Mouse (Mus musculus) Patski (cell line): ENCODE measurements around the gene Ppp2r1b. TPM values are rescaled to one million over a fixed set of nuclear protein-coding genes. Genes with fewer than 3 reads are reported as not detected.

Experiments used
- ATAC-seq: fragments of 100-300 bp; one replicate; pipeline ENCODE4 v1.8.0; 2021
- CTCF ChIA-PET: fragments of 350-600 bp; sonication (Branson Sonifier 250); formaldehyde crosslinking; loops from one replicate; lab custom pipeline; 2022; ENCODE audit warnings: inconsistent platforms; lab: Charles Lee
- POLR2A ChIA-PET: fragments of 350-600 bp; sonication (Branson Sonifier 250); formaldehyde crosslinking; loops from one replicate; lab custom pipeline; 2022; ENCODE audit warnings: antibody characterized with exemption, inconsistent platforms; lab: Charles Lee
- DNase-seq: peaks from one replicate; pipeline ENCODE4 v3.0.0-alpha.2; 2011; ENCODE audit warnings: low read depth, low spot score
- H3K27me3 ChIP-seq: fragments of 371-371 bp; one replicate; pipeline ENCODE4 v1.5.1; 2021
- CTCF ChIP-seq: fragments of 100-300 bp; IDR thresholded peaks from one replicate; pipeline ENCODE4 v1.5.1; 2021
- in situ Hi-C: fragments of 300-500 bp; cut with MboI; formaldehyde crosslinking; loops from 3 replicates; pipeline ENCODE4 v1.11.1; 2018; ENCODE audit warnings: low pct_unique_long_range_greater_than_20kb, mixed read lengths
- polyA plus RNA-seq: library from polyadenylated mRNA; unstranded; gene quantifications from one replicate; pipeline ENCODE4 v1.2.3, GENCODE M21; 2021

The Ppp2r1b gene
- polyA plus RNA-seq, 1 experiment from 2014 or later: 34.9 TPM

GRCm38 (mm10) chr9:50924454-50924853 is 79.4 kb downstream of the Ppp2r1b start:
- TF ChIP-seq CTCF: no peak
- DNase-seq (no peak), ATAC-seq (no peak)
- in situ Hi-C loops: no loop called here
- POLR2A ChIA-PET: no interaction called here
- no peaks in the 10 kb centered on the region for H3K27me3 ChIP-seq
- CTCF ChIA-PET: no interaction called here

GRCm38 (mm10) chr9:50925801-50926200 is 80.7 kb downstream of the Ppp2r1b start:
- H3K27me3 ChIP-seq: no peaks in the 10 kb centered on the region
- in situ Hi-C loops: no loop called here
- DNase-seq: no peak
- CTCF ChIA-PET: interaction anchor here (1.1 kb wide), 1 partner anchor 82 kb away, joined by 3 read pairs; no protein-coding TSS in a partner anchor
- no peak for TF ChIP-seq CTCF
- no peak for ATAC-seq
- POLR2A ChIA-PET: no interaction called here

GRCm38 (mm10) chr9:50929986-50930385 is 84.9 kb downstream of the Ppp2r1b start:
- POLR2A ChIA-PET: interaction anchor here (0.5 kb wide), 1 partner anchor 20 kb away, joined by 4 read pairs; no protein-coding TSS in a partner anchor
- ATAC-seq (no peak), DNase-seq (no peak)
- no peaks in the 10 kb centered on the region for H3K27me3 ChIP-seq
- CTCF ChIA-PET: no interaction called here
- in situ Hi-C loops: no loop called here
- no peak for TF ChIP-seq CTCF

- ChIA-PET CTCF (interaction anchor here (1.2 kb wide), 1 partner anchor 47 kb away, joined by 3 read pairs; no protein-coding TSS in a partner anchor), POLR2A (no interaction called here)
- TF ChIP-seq CTCF: no peak
- no peak for DNase-seq
- in situ Hi-C loops: no loop called here
- H3K27me3 ChIP-seq: no peaks in the 10 kb centered on the region
- no peak for ATAC-seq
Observed at GRCm38 (mm10) chr9:50941804-50942401, 96.8 kb downstream of the Ppp2r1b start.

- in situ Hi-C loops: no loop called here
- CTCF ChIA-PET: no interaction called here
- no peaks in the 10 kb centered on the region for H3K27me3 ChIP-seq
- DNase-seq: no peak
- POLR2A ChIA-PET: no interaction called here
- ATAC-seq: no peak
- TF ChIP-seq CTCF: no peak
Observed at GRCm38 (mm10) chr9:50942711-50943110, 97.6 kb downstream of the Ppp2r1b start.

Other genes starting within 250 kb of the Ppp2r1b start
- 418 TPM for gene Sdhd, start 241.5 kb upstream of the Ppp2r1b start, polyA plus RNA-seq
- 247 TPM for gene Timm8b, start 241.4 kb upstream of the Ppp2r1b start, polyA plus RNA-seq
- 8.2 TPM for gene Pih1d2, start 228.0 kb upstream of the Ppp2r1b start, polyA plus RNA-seq
- gene Nkapd1, start 227.8 kb upstream of the Ppp2r1b start, polyA plus RNA-seq: 25.4 TPM
- 134 TPM for gene Dlat, start 185.5 kb upstream of the Ppp2r1b start, polyA plus RNA-seq
- gene Dixdc1, start 105.8 kb upstream of the Ppp2r1b start, polyA plus RNA-seq: 14.6 TPM
- gene 2310030G06Rik, start 98.8 kb upstream of the Ppp2r1b start, polyA plus RNA-seq: 33.1 TPM
- gene Cryab, start 94.0 kb upstream of the Ppp2r1b start, polyA plus RNA-seq: 1,544 TPM
- 12.9 TPM for gene Hspb2, start 92.9 kb upstream of the Ppp2r1b start, polyA plus RNA-seq
- gene Fdxacb1, start 77.1 kb upstream of the Ppp2r1b start, polyA plus RNA-seq: 6.5 TPM
- gene Alg9, start 70.3 kb upstream of the Ppp2r1b start, polyA plus RNA-seq: 27.5 TPM
- 28.6 TPM for gene 1110032A03Rik, start 69.8 kb upstream of the Ppp2r1b start, polyA plus RNA-seq
- 17.3 TPM for gene Sik2, start 163.8 kb downstream of the Ppp2r1b start, polyA plus RNA-seq
- not detected for gene Btg4, start 215.6 kb downstream of the Ppp2r1b start, polyA plus RNA-seq
- gene Layn, start 231.8 kb downstream of the Ppp2r1b start, polyA plus RNA-seq: not detected